Mouse (Mus musculus): ENCODE results near the gene Paqr3. TPM values are rescaled to one million over a fixed set of nuclear protein-coding genes. Genes with fewer than 3 reads are reported as not detected.

The Paqr3 gene
- total and polyA plus RNA-seq, 3 experiments: 3.4 to 6.1 (median 4.2) TPM

DNA sequence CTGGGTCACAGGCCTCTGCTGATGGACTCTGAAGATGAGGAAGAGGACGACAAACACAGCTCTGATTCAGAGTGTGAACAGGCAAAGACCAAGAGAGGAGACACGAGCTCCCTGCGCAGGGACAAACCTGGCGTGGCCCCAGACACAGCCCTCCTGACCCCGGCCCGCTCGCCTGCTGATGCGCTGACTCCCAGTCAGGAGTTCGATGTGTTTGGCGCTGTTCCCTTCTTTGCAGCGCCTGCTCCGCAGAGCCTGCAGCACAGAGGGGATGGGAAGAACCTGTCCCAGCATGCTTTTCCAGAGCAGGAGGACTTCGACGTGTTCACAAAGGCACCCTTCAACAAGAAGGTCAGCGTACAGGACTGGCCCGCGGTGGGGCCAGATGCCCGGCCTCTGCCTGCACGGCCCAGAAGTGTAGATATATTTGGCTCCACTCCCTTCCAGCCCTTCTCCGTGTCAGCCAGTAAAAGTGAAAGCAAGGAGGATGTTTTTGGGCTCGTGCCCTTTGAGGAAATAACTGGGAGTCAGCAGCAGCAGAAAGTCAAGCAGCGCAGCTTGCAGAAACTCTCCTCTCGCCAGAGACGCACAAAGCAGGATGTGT, 24.3 kb downstream of the Paqr3 start:
- Histone ChIP-seq H3K9me3 (replicated peaks; ENCODE audit: low read length) (no peaks in the 10 kb centered on the region), H3K9ac (ENCODE audit: insufficient read depth, low read depth) (no peak overlapping the region), H3K36me3 (replicated peaks in 1 of 2; ENCODE audit: control insufficient read depth in 1 of 2, insufficient read depth in 1 of 2, low read length in 1 of 2) (peaks cover 56 to 75% of the 10 kb centered on the region in 2 experiments), H3K4me3 (replicated peaks in 1 of 3; ENCODE audit: low read depth in 2 of 3, low read length in 2 of 3, poor library complexity in 1 of 3) (no peak overlapping the region), H3K27ac (ENCODE audit: insufficient read depth, low read depth) (no peak overlapping the region), H3K79me2 (replicated peaks; ENCODE audit: control insufficient read depth, extremely low read depth, insufficient read depth, poor library complexity, severe bottlenecking) (no peaks in the 10 kb centered on the region), H3K4me1 (ENCODE audit: control insufficient read depth in 1 of 2, insufficient read depth in 2 of 2) (peaks cover 3 to 14% of the 10 kb centered on the region in 2 experiments; a peak in 3 of 4 replicates), H3K27me3 (replicated peaks) (no peaks in the 10 kb centered on the region), H3K4me2 (ENCODE audit: insufficient read depth, low read depth, poor library complexity, severe bottlenecking) (no peak overlapping the region)
- DNase-seq (ENCODE audit: extremely low read depth): no peak
- in situ Hi-C loops (cut with MboI; ENCODE audit: low pct_ligation_motif_present, low pct_unique_long_range_greater_than_20kb, low sequenced_read_pairs): no loop called here
- no peak for TF ChIP-seq MYC (IDR thresholded peaks at IDR 0.05; ENCODE audit: low read depth, low read length)
- TF ChIP-seq RAD21 (IDR thresholded peaks at IDR 0.05; ENCODE audit: low read depth, low read length): no peak
- TF ChIP-seq CTCF (conservative IDR thresholded peaks at IDR 0.05 in 1 of 2, IDR thresholded peaks at IDR 0.05 in 1 of 2; ENCODE audit: low read depth in 2 of 2, low read length in 2 of 2): no peak
- TF ChIP-seq RCOR1 (conservative IDR thresholded peaks at IDR 0.05; ENCODE audit: low read depth, low read length): no peak
- no peak for TF ChIP-seq ZKSCAN1 (IDR thresholded peaks at IDR 0.05; ENCODE audit: borderline replicate concordance, low read depth, low read length)
- dilution Hi-C loops (cut with MboI; ENCODE audit: extremely low pct_ligation_motif_present, extremely low pct_unique_long_range_greater_than_20kb, low sequenced_read_pairs): no loop called here

DNA sequence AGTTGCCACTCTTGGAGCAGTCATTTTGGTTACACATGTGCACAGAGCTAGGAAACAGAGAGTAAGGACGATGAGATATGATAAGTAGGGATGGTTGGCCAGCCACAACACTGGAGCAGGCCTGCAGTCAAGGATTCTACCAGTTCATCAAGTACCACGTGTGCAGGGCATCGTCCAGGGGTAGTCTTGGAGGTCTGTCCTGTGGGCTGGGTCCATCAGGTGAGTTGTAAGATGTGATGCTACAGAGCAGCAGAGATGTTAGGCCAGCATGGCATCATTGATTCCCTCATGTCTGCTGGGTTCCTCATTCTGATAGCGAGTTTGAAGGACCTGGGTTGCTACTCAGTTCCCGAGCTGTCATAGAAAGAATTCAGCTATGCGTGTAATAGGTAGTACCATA, 26.3 kb downstream of the Paqr3 start:
- no peak for DNase-seq (ENCODE audit: extremely low read depth)
- Histone ChIP-seq H3K4me3 (replicated peaks in 1 of 3; ENCODE audit: low read depth in 2 of 3, low read length in 2 of 3, poor library complexity in 1 of 3) (no peak overlapping the region), H3K9me3 (replicated peaks; ENCODE audit: low read length) (no peaks in the 10 kb centered on the region), H3K27me3 (replicated peaks) (no peaks in the 10 kb centered on the region), H3K36me3 (replicated peaks in 1 of 2; ENCODE audit: control insufficient read depth in 1 of 2, insufficient read depth in 1 of 2, low read length in 1 of 2) (peaks cover 60 to 81% of the 10 kb centered on the region in 2 experiments), H3K4me2 (ENCODE audit: insufficient read depth, low read depth, poor library complexity, severe bottlenecking) (no peak overlapping the region), H3K9ac (ENCODE audit: insufficient read depth, low read depth) (no peak overlapping the region), H3K4me1 (ENCODE audit: control insufficient read depth in 1 of 2, insufficient read depth in 2 of 2) (peaks cover 2 to 7% of the 10 kb centered on the region in 2 experiments; a peak in 3 of 4 replicates), H3K79me2 (replicated peaks; ENCODE audit: control insufficient read depth, extremely low read depth, insufficient read depth, poor library complexity, severe bottlenecking) (no peaks in the 10 kb centered on the region), H3K27ac (ENCODE audit: insufficient read depth, low read depth) (no peak overlapping the region)
- dilution Hi-C loops (cut with MboI; ENCODE audit: extremely low pct_ligation_motif_present, extremely low pct_unique_long_range_greater_than_20kb, low sequenced_read_pairs) (no loop called here), in situ Hi-C loops (cut with MboI; ENCODE audit: low pct_ligation_motif_present, low pct_unique_long_range_greater_than_20kb, low sequenced_read_pairs) (no loop called here)
- TF ChIP-seq KAT2A (IDR thresholded peaks at IDR 0.05; ENCODE audit: insufficient replicate concordance, low read length) (no peak), MAZ (IDR thresholded peaks at IDR 0.05; ENCODE audit: low read depth, low read length) (no peak), CHD2 (IDR thresholded peaks at IDR 0.05; ENCODE audit: low read length) (no peak), ETS1 (conservative IDR thresholded peaks at IDR 0.05; ENCODE audit: low read depth, low read length) (no peak), UBTF (IDR thresholded peaks at IDR 0.05; ENCODE audit: low read depth, low read length) (no peak), HCFC1 (IDR thresholded peaks at IDR 0.05; ENCODE audit: low read depth, low read length) (no peak), MAX (IDR thresholded peaks at IDR 0.05; ENCODE audit: low read length) (no peak), MEF2A (IDR thresholded peaks at IDR 0.05; ENCODE audit: borderline replicate concordance, low read depth, low read length) (no peak), POLR2A (IDR thresholded peaks at IDR 0.05; ENCODE audit: low read depth, low read length) (no peak), JUN (IDR thresholded peaks at IDR 0.05; ENCODE audit: insufficient read depth, low read depth, low read length) (no peak)

Data from CH12.LX (cell line).